Mouse (Mus musculus) stomach, postnatal 0 days (tissue): Measurements from ENCODE around the gene Arl16. TPM values are rescaled to one million over a fixed set of nuclear protein-coding genes. Genes with fewer than 3 reads are reported as not detected.
A peak's percentile ranks its signal among the peaks of the same experiment; 100 is the strongest.

ENCODE experiments used
- ATAC-seq: fragments of 200-750 bp; cut with Nextera tagmentation; 2 replicates; pipeline ENCODE4 v1.8.0; 2017; ENCODE audit not compliant: low FRiP score, low TSS enrichment
- DNase-seq: peaks from one replicate; pipeline ENCODE4 v3.0.0-alpha.2; 2016; ENCODE audit warnings: low spot score
- H3K27ac ChIP-seq: fragments of 300-500 bp; sonication (generic); replicated peaks from 2 replicates; pipeline ENCODE4 v1.5.1; 2014; ENCODE audit warnings: mild to moderate bottlenecking, control low read depth
- H3K27me3 ChIP-seq: fragments of 300-500 bp; sonication (generic); 2 replicates; pipeline ENCODE4 v1.6.1; 2014; ENCODE audit warnings: low read length; ENCODE audit not compliant: control insufficient read depth, insufficient read depth
- H3K36me3 ChIP-seq: fragments of 300-500 bp; sonication (generic); 2 replicates; pipeline ENCODE4 v1.6.1; 2014; ENCODE audit warnings: low read length, mixed read lengths; ENCODE audit not compliant: control insufficient read depth, insufficient read depth
- H3K4me1 ChIP-seq: fragments of 300-500 bp; sonication (generic); replicated peaks from 2 replicates; pipeline ENCODE4 v1.6.1; 2014; ENCODE audit warnings: antibody characterized with exemption; ENCODE audit not compliant: control insufficient read depth, insufficient read depth
- H3K4me2 ChIP-seq: fragments of 300-500 bp; sonication (generic); replicated peaks from 2 replicates; pipeline ENCODE4 v1.6.1; 2014; ENCODE audit warnings: low read depth, mild to moderate bottlenecking, control low read depth, moderate library complexity
- H3K4me3 ChIP-seq: fragments of 300-500 bp; sonication (generic); 2 replicates; pipeline ENCODE4 v1.5.1; 2014; ENCODE audit warnings: low read depth, low read length, control low read depth
- H3K9ac ChIP-seq: fragments of 300-500 bp; sonication (generic); 2 replicates; pipeline ENCODE4 v1.6.1; 2014; ENCODE audit warnings: mild to moderate bottlenecking, low read length, control low read depth, mixed read lengths
- H3K9me3 ChIP-seq: fragments of 300-500 bp; sonication (generic); 2 replicates; pipeline ENCODE4 v1.6.1; 2016; ENCODE audit warnings: low read length; ENCODE audit not compliant: control insufficient read depth
- CTCF ChIP-seq: IDR thresholded peaks from 2 replicates; pipeline ENCODE4 v1.5.1; 2016; ENCODE audit warnings: antibody characterized with exemption, low read depth, mild to moderate bottlenecking, moderate library complexity
- EP300 ChIP-seq: optimal IDR thresholded peaks from 2 replicates; pipeline ENCODE3; 2016; ENCODE audit warnings: antibody characterized with exemption
- WGBS: fragments of 180-500 bp; shearing (Covaris S2); extraction: QIAGEN DNeasy Blood & Tissue Kit; methylation state at CpG from one replicate; pipeline ENCODE4 v1.1.7; 2014; 5-methylcytosine and 5-hydroxymethylcytosine counted together
- polyA plus RNA-seq: library from polyadenylated mRNA; unstranded; fragments of >200 nt; fragmentation: Nextera tagmentation; extraction: Ambion mirVana; gene quantifications from 2 replicates; pipeline ENCODE4 v1.2.1, GENCODE M21; 2015

Arl16 gene
- polyA plus RNA-seq, 1 experiment from 2014 or later: 30.6 TPM

DNA sequence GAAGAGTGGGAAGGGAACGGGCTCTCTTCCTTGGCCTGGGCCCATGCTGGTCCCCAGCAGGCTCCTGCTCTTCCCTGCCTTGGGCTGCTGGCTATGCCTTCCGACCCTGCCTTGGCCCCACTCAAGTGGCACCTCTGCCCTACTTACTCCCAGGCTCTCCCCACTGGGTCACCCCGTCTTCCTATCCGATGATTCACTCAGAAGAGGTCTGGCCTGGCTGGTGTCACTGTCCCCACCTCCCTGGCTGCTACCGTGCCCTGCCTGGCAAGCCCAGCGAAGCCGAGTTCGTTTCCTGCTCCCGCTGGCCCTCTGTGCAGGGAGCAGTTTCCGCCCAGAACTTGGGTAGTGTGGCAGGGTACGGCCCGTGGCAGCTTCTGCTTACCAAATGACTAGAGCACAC, 30.8 kb upstream of the Arl16 start:
- no peak for TF ChIP-seq CTCF
- no peak for TF ChIP-seq EP300
- Histone ChIP-seq H3K36me3 (peaks cover 16% of the 10 kb centered on the region), H3K9ac (no peak overlapping the region), H3K4me2 (no peak overlapping the region), H3K27me3 (no peaks in the 10 kb centered on the region), H3K27ac (peak overlapping the region; percentile 49; the same call in 1 of the 2 replicates), H3K4me1 (0 out of 2 replicates have a peak, but pooled peaks cover 2% of the 10 kb centered on the region), H3K9me3 (no peaks in the 10 kb centered on the region), H3K4me3 (no peak overlapping the region)
- WGBS: 85% methylated on average over 12 of the region's 12 CpGs
- DNase-seq: peak; percentile 56
- peak; percentile 36 for ATAC-seq

DNA sequence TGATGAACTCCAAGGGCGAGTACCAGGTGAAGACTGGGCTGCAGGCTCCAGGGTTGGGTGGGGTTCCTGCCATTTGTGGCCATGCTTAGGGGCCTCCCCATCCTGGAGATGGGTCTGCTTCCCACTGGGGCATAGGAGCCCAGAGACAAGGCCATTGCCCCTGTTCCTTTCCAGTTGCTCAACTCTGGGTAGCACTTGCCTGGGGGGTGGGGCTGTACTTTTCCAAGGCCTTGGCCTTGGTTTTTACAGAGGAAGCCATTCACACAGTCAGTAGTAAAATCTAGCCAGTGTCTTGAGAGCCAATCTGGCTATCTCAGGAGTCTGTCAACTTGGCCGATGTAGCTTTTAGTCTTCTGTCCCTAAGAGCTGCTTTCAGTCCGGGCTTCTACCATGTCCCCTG, 30.0 kb upstream of the Arl16 start:
- H3K4me1 ChIP-seq: peaks cover 5% of the 10 kb centered on the region; the same call in 1 of the 2 replicates
- no peaks in the 10 kb centered on the region for H3K27me3 ChIP-seq
- no peak overlapping the region for H3K4me2 ChIP-seq
- H3K4me3 ChIP-seq: no peak overlapping the region
- H3K9ac ChIP-seq: no peak overlapping the region
- H3K36me3 ChIP-seq: peaks cover 16% of the 10 kb centered on the region
- ATAC-seq (no peak), DNase-seq (no peak)
- H3K27ac ChIP-seq: no peak overlapping the region
- H3K9me3 ChIP-seq: no peaks in the 10 kb centered on the region
- no peak for TF ChIP-seq CTCF
- TF ChIP-seq EP300: no peak
- 97% methylated on average over 3 of the region's 3 CpGs for WGBS

DNA sequence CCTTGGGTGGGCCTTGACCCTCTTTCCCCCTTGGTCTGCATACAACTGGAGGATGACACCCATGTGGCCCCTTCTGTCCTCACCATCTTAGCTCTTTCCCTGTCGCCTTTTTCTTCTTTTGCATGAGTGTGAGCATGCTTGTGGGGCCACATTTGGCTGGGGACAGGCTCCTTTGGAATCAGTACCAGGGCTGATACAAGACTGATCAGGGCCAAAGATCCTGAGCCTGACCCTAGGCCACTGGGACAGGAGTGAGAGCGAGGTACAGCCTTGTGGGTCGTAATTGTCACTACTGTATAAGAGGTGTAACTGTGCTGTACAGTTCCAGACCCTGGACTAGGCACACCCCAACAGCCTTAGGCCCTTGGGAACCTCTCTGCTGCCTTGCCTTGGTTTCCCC, 26.5 kb upstream of the Arl16 start:
- Histone ChIP-seq H3K36me3 (peaks cover 16% of the 10 kb centered on the region), H3K4me1 (peaks cover 14% of the 10 kb centered on the region), H3K4me2 (peak overlapping the region; percentile 91; the same call in 1 of the 2 replicates), H3K9me3 (no peaks in the 10 kb centered on the region), H3K27me3 (no peaks in the 10 kb centered on the region), H3K27ac (no peak overlapping the region), H3K9ac (no peak overlapping the region), H3K4me3 (no peak overlapping the region)
- no peak for ATAC-seq
- no peak for DNase-seq
- WGBS: 76% methylated on average over 3 of the region's 3 CpGs
- TF ChIP-seq CTCF (no peak), EP300 (no peak)

DNA sequence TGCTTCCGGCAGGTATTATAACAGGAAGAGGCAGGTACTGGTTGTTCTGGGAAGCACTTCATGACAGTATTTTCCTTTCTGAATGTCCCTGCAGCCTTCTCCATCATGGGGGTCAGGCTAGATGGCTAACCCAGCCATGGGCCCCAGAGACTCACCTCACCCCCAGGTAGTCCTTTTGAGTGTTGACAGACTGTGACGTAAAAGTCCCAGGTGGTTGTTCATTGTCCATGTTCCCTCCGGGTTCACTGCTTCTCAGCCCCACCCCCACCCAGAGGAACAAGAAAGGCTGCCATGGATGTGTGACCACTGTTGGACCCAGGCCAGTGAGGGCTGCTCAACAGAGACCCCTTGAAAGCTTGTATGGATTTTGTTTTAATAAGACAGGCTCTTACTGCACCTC, 25.9 kb upstream of the Arl16 start:
- no peaks in the 10 kb centered on the region for H3K9me3 ChIP-seq
- H3K4me3 ChIP-seq: peak overlapping the region; percentile 93
- H3K4me2 ChIP-seq: peak overlapping the region; percentile 91
- peak overlapping the region; percentile 92; the same call in 1 of the 2 replicates for H3K27ac ChIP-seq
- peak overlapping the region; percentile 82 for H3K9ac ChIP-seq
- H3K27me3 ChIP-seq: no peaks in the 10 kb centered on the region
- WGBS: 39% methylated on average over 3 of the region's 3 CpGs
- peaks cover 14% of the 10 kb centered on the region for H3K4me1 ChIP-seq
- TF ChIP-seq EP300: no peak
- no peak for TF ChIP-seq CTCF
- H3K36me3 ChIP-seq: peaks cover 18% of the 10 kb centered on the region
- DNase-seq (peak; percentile 46), ATAC-seq (no peak)

DNA sequence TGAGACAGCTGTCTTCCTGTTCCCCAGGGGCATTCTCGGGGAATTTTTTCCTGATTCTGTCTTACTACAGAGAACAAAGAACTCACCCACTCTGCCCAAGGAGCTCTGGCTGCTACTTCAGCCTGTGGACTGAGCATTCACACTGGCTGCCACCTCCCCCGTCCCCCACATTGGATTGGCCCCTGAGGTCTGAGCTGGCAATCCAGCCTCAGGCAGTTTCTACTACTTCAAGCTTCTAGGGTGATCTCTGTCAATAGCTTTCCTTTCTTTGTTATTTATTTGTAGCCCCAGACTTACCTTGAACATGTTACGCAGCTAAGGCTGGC, 25.4 kb upstream of the Arl16 start:
- Histone ChIP-seq H3K9me3 (no peaks in the 10 kb centered on the region), H3K36me3 (peaks cover 20% of the 10 kb centered on the region), H3K9ac (peak overlapping the region; percentile 82), H3K4me1 (peaks cover 14% of the 10 kb centered on the region), H3K4me3 (peak overlapping the region; percentile 93), H3K27ac (peak overlapping the region; percentile 92), H3K4me2 (peak overlapping the region; percentile 91), H3K27me3 (no peaks in the 10 kb centered on the region)
- 24% methylated on average over 3 of the region's 3 CpGs for WGBS
- DNase-seq (no peak), ATAC-seq (no peak)
- TF ChIP-seq CTCF (no peak), EP300 (no peak)

DNA sequence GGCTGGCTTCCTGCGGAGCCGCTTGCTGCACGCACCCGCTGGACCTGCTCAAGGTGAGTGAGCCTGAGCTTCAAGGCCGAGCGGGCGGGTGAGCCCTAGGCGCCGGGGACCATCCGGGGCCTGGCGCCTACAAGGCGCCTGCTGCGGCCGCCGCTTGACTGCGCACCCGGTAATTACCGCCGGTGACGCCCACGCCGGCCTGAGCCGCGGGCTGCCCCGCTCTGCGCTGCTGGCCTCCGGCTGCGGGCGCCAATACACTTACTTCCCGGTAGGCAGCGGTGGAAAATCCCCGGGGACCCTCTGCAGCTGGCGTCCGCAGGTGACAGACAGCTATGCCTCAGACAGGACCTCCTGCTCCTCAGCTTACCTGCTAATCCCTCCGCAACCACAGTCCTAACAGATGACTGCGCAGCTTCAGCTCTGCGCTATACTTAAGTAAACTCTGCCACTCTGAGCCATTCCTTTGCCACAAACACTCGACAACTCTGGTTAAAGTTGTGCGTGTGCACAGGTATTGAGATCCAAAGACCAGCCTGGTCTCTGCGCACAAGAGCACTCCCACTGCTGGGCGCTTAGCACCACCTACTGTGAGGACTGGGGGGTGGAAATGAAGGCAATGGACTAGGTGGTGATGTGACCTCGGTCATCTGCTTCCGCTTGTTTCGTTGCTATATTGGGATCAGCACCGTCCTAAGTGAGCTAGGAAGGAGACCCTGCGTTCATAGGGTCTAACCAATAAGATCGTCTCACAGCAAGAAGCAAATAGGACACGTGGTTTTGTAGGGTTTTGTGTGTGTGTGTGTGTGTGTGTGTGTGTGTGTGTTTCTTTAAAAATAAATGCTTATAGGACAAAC, 24.8 kb upstream of the Arl16 start:
- H3K9me3 ChIP-seq: no peaks in the 10 kb centered on the region
- H3K27ac ChIP-seq: peak overlapping the region; percentile 92
- peak overlapping the region; percentile 91 for H3K4me2 ChIP-seq
- peak; percentile 72 for DNase-seq
- TF ChIP-seq EP300 (no peak), CTCF (peak; percentile 63)
- peak overlapping the region; percentile 93 for H3K4me3 ChIP-seq
- WGBS: under 1% methylated on average over 44 of the region's 48 CpGs
- H3K27me3 ChIP-seq: no peaks in the 10 kb centered on the region
- peak; percentile 11; the same call in 1 of the 2 replicates for ATAC-seq
- H3K36me3 ChIP-seq: peaks cover 24% of the 10 kb centered on the region
- H3K4me1 ChIP-seq: peaks cover 14% of the 10 kb centered on the region
- H3K9ac ChIP-seq: peak overlapping the region; percentile 82
